Mouse (Mus musculus) adrenal gland, postnatal 36 days (tissue): ENCODE measurements at regions not wholly inside any gene's neighbourhood (a gene's known extent, or its start where the extent isn't known, plus 50 kb on each side); places are given as distances from the start of the nearest gene placed in this dataset.
A peak's percentile ranks its signal among the peaks of the same experiment; 100 is the strongest.

Experiments
- DNase-seq, 2 experiments: peaks; one replicate each; pipeline ENCODE4 v3.0.0; 2021; ENCODE audit warnings: mixed read lengths in 1 of 2

DNA sequence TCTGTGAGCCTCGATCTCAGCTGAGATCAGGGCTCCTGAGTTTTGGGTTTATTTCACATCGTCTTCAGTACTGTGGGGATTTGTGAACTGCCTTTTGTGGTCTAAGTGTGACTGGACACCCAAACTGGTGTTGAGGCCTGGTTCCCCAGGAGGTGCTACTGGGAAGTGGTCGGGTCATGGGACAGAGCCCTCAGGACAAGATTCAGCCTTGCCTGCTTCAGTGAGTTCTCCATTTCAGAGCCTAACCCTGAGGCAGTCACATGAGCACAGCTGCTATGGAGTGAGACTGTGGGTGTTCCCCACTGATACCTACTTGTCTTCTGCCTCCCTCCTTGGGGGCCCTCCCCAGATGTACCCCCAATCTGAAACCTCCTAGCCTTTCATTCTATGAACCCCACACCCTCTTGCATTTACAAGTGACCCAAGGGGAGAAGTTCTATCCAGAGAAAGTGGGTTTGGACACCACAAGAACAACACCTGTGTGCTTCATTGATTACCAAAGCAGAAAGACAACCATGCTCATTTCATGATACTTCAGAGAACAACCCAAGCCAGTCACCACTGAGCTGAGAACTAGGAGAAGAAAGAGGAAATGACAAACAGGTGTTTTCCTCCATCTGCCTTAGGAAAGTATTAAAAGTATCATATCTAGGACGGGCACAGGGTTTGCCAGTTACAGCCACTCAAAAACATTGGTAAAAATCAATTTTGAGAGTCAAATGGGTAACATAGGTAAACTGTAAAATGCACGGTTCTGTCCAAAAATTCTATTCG lies 255.8 kb downstream of the Tle3 start:
- no peak for DNase-seq

DNA sequence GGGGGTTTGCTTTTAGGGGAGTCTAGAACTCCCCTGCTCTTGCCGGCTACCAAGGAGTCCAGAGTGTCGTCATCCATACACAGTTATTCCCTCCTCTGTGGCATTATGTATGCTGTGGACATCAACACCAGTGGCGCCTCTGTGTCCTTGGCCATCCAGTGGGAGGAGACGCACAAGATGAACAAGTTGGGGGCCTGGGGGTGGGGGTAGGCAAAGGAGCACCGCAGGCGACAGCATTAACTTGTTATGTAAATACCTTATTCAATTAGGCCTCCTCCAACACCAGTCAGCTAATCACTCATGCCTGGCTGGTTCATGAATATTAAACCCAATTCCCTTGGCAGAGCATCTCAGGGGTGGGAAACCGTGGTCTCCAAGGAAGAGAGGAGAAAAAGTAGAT lies 250.8 kb downstream of the Tle3 start:
- no peak for DNase-seq

DNA sequence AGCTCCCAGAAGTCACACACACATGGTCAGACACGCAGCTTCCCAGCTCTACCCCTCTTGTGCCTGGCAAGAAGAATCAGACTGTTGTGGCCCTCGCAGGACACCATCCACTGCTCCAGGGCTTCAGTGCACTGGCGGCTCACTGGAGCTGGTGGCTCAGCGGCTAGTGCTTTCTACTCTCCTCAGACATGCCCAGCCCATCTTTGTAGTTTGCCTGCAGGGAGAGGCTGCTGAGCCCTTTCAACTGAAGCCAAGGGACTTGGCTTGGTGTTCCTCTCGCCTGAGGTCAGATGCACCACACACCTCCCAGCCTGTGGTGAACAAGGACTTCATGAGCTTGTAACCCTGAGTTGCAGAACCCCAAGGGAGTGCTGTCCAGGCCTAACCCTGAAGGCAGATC lies 249.8 kb downstream of the Tle3 start:
- DNase-seq: peak in 1 of 2 experiments; percentile 3

DNA sequence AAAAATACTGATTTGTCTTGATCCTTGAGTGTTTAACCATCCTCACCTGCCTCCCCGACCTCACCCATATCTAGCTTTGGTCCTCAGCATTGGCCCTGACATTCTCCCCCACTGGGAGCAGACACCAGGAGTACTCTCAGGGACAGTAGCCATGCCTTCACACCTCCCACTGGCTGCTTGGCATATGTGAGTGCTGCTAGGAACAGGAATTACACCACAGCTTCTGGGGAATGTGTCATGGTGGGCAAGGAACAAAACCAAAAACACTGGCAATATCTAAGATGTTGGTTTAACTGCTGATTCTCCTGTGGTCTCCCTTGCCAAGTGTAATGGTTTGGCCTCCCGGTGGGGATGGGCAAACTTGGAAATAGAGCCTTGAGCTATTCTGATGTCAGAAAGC lies 248.6 kb downstream of the Tle3 start:
- no peak for DNase-seq

DNA sequence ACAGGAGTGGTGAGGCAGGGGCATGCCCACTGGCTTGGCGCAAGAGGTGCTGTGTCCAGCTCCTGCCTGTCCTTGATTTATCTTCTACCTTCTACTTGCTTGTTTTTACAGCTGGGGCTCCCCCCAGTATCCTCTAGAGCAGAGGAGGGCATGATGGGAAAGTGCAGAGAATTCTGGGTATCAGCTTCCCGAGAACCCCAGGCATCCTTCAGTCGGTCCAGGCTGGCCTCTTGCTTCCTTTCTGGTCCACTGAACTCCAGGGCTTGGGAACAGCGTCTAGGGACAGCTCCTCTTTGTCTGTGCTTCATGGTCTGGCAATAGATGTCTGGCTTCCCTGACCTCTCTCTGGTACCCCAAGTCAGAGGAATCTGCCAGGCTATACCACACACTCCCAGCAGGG lies 247.9 kb downstream of the Tle3 start:
- DNase-seq: no peak

DNA sequence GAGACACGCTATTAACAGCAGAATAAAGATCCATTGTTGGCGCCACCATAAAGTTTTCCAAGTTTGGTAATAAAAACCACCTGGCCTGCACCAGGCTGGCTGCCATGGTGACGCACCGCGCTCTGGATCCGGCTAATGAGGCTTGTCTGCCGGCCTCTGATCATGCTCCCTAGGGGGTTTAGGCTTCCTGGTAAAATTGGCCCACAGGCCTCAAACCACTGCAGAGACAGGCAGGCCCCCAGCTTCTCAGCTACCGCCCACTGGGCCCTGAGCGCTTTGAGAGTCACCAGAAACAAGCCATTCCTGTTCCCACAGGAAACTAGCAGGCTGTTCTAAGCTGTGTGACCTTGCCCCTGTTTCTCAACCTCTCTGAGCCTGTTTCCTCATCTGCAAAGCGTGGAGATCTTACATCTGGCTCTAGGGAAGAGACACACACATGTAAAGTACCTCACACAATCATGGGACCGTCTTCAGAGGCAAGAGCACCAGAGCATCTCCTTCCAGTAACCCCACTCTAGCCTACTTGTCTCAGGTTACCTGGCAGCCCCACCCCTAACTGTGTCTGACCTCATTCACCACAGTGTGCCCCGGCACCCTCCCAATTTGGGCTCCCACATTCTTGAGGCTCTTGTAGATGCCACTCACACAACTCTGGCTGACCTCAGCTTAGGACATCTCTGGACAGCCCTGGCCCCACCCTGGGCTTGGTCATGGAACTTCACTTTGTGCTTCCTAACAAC lies 246.5 kb downstream of the Tle3 start:
- DNase-seq: peak in 1 of 2 experiments; percentile 31

DNA sequence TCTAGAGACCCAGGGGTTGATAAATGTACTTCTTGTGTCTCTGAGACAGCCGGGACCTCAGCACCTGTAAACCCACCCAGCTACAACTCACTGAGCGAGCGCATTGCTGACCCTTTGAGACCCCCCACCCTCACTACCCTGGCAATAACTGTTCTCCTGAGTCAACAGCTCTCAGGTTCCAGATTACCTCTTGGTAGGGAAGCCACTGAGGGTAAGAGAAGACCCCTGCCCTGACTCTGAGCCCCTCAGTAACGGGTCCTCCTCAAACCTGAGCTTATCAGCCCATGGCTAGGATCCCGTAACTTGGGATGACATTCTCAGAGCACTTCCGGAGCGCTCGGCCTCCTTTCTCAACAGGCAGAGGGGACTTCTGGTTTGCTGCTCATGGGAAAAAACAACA lies 245.8 kb downstream of the Tle3 start:
- no peak for DNase-seq

DNA sequence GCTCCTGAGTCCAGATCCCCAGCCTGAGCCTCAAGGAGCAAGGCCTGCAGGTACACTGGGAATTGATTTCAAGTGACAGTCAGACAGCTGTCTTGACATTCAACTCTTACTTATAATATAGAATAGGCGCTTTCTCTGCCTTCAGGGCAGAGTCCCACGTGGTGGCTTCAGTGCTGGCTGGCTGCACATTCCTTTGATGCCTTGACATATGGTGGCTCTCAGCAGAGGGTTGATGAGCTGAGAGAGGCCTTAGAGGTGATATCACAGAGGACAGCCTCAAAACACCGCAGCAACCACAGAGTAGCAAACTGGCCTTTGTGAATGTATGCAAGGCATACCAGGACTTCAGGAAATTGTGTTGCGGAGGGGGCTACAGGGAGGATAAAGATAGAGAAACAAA lies 243.4 kb downstream of the Tle3 start:
- DNase-seq: no peak

DNA sequence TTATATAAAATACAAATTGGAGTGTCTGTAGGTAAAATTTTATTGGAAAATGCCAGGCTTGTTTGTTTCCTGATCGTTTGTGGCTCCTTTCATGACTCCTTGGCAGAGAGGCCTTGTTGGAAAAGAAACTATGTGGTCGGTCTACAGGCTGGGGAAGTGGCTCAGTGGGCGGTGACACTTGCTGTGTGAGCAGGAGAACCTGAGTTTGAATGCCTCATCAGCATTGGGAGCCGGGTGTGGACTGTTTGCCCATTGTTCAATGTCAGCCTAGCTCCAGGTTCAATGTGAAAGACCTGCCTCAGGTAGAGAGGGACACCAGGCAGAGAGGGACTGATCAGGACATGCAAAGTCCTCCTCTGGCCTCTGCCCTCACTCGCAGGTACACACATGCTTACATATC lies 235.4 kb downstream of the Tle3 start:
- DNase-seq: no peak

DNA sequence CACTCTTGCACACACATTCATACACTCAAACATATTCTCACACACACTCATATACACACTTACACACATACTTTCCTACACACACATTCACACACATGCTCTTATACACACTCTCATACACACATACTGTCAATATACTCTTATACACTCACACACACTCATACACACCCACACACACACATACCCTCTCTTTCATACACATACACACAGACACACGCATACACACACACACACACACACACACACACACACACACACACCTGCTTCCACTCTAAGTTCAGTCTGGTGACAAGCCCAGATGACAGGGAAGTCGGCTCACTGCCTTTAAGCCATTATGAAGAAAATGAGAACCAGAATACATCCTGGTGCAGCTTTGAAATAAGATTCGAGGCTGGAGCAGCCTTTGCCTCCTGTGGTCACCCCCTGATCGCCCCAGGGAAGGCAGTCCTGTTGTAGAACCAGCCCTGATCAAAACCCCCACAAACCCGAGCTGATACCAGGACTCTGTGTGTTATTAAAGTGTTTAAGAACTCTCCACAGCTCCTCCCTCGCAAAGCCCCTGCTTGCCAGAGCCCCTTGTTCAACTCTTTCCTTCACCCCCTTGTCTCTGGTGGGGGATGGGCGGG lies 230.3 kb downstream of the Tle3 start:
- no peak for DNase-seq

DNA sequence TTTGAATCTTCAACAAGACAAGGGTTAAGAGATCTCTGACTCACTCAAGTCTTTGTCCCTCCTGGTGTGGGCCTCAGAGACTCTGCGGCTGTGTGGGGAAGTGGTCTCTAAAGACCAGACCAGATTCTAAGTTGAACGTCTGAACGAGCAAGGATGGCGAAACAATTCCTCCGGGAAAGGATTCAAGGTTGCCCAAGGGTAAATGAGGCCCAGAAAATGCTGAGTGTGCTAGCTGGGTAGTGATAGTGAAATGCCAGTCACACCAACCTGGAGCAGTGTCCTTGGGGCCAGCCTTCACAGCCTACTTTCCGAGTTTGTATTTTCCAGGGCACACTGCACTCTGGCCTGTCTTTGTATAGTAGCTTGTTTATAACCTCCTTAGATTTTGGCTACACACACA lies 229.7 kb downstream of the Tle3 start:
- peak; percentile 62 to 72 for DNase-seq

DNA sequence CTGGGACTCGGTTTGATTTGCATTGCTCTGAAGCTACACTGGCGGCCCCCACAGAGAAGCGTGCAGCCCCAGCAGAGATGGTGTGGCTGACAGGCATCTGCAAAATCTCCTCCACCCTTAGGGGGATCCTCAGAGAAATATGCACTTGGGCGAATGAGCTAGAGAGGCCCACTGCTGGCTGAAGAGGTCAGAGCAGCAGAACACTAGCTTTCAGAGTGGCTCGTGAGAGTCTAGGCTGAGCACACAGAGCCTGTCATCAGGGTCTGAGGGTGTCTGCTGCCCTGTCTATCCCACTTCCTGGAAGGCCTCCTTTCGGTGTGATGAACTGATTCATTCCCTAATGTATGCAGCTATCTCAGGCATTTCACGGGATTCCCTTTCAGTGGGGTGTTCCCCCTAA lies 225.1 kb downstream of the Tle3 start:
- no peak for DNase-seq

DNA sequence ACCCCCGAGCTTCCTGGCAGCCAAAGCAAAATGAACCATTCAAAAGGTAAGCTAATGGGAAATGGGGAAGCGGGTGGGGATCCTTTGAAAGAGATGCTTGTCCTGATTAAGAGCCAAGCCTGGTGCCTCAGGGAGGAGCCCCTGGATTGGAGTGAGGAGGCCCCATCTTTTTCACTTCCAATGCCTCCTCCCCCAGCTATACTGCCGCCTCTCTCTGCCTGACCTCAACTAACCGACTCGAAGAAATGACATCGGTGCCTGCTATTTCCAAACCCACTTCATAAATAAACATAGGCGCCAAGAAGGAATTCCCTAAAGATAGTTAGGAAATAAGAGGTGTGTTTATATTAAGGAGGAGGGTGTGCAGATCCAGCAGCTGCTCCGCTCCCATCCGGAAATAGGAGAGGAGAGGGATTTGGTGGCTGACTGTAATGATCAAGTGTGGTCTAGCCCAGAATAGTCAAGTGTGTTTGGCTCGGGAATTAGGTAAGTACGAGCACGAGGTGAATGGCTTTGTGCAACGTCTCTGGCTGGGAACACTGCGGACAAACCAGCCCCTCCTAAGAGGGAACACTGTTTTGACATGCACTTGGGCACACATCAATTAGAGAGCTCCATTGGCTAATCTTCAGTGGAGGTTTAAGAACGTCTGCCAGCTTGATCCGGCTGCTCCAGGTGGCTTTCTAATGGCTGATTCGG lies 224.4 kb downstream of the Tle3 start:
- DNase-seq: peak in 1 of 2 experiments; percentile 10

DNA sequence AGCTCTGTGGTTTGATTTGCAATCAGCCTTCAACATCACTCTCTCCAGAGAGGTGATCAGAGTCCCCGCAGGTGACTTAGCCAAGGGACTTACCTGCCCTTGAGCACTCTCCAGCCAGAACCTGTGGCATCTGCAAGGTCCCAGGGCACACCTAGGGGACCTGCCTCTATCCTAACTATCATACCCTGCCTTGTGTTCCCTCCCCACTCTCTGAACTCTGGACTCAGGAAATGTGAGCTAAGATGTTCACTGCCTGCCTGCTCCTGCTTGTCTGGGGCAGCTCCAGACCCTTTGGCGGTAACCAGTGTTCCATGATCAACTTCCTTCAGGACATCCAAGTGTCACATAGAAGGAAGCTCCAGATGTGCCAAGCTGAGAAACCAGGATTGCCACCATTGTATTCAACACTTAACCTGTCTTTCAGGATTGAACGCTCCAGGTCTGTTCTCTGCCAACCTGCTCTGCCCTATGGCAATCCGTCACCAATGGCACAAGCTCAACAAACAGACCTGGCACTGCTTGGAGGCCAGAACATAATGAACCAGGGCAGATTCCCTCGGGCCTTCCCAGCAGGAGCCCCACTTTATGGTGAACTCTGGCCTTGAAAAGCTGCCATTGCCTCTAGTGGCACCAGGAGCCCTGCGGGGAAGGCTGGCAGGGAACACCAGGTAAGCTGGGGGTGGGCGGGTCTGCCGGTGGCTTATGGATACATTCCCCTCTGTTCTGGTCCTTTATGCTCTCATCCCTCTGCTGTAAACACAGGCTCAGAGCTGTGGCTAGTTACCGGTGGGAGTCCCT lies 223.2 kb downstream of the Tle3 start:
- peak; percentile 19 to 51 for DNase-seq

DNA sequence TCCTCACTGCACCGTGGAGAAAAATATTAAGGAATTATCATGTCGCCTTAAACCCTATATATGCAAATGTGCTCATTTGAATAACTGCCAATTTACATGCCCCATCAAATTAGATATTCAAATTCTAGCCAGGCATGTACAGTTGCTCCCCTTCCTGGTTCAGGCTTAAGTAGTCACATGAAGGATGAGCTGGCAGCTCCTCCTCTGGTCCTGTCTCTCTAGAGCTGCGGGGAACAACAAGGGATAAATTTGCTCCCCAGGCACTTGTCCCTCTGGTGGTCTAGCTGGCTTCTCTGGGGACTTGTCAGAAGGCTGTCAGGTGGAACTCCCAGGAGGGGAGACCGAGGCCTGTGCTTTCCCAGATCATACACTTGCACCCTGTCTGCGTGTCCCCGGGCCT lies 221.8 kb downstream of the Tle3 start:
- no peak for DNase-seq

DNA sequence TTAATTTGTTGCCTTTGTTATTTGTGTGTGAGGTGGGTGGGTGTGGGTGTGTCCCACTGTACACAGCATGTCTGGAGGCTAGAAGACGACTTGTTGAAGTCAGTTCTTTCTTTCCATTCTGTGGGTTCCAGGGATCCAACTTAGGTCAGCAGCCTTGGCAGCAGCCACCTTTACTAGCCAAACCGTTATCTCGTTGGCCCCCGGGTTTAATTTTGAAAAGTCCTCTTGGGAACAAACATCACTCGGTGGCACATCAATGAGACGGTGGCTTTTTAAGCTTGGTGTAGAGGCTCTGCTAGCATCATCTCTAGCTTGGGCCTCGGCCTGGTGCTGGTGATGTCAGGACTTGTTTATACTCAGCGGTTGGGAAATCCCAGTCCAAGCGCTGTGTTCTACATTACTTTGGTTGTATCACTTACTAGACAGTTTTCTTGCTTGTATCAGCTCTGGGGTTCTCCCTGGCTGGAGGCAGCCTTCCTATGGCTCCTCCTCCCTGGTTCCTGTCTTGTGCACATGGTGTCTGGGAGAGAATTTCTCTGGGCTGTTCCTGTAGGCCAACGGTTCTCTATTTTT lies 217.6 kb downstream of the Tle3 start:
- DNase-seq: no peak

DNA sequence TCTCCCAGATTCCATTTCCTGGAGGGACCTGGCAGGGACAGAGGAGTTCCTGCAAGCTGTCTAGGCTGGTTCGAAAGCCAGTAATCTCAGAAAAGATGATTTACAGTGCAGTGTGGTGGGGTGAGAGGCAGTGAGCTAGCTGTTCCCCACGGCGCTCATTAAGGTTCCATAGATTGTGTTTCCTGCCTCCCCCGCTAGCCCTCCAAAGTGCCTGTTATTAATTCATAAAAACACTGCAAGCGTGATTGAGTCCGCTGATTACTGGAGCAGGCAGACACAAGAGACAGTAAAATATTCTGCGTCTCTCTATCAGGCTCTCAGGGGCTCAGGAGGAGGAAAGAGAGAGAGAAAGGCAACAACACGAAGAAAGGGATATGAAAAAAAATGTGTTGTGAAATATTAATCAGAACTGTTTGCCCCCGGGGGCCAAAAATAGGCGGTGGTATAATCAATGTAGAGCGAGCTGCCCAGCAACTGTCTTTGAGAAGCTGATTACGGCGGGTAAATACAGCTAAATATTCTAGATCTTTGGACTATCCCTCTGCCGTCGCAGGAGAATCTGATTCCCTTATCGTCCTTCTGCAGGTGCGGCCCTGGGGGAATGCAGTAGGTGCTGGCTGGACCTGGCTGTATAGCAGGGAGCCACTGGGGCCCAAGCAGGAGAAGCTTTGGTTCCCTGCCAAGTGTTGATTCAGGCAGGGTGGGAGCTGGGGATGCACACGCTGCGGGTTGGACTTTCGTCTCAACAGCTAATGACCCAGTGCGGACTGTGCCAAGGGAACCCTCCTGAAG lies 211.3 kb downstream of the Tle3 start:
- no peak for DNase-seq

DNA sequence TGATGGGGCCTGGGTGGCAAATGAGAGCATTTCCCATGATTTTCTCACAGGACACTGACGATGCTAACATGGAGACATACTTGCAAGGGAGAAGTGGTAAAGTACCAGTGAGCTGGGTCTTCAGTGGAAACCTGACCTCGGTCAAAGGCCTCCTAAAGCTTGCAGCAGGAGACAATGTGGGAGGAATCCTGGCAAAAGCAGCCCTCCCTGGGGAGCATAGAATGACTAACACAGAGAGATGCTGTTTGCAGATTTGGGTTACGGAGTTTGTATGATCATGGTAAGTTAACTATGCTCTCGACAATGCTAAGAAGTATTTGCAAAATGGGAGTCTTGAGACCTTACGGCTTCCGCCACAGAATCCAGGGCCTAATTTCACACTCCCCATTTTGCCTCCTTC lies 208.9 kb downstream of the Tle3 start:
- no peak for DNase-seq

DNA sequence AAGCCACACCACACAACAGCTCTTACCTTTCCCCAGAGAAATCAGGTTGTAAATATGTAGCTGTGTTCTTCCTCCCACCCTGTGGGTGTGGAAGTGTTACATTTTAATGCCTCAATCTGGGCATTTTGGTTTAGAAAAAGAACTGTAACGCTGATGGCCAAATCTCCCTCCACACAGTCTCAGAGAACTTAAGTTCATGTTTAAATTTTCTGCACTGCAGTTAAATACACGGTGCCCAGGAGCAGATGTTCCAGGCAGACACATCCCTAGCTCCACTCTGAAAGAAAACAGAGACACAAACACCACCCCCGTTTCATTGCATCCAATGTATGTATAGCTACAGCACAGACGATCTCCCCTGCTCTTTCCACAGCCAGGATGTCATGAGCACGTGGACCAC lies 206.1 kb downstream of the Tle3 start:
- DNase-seq: no peak

DNA sequence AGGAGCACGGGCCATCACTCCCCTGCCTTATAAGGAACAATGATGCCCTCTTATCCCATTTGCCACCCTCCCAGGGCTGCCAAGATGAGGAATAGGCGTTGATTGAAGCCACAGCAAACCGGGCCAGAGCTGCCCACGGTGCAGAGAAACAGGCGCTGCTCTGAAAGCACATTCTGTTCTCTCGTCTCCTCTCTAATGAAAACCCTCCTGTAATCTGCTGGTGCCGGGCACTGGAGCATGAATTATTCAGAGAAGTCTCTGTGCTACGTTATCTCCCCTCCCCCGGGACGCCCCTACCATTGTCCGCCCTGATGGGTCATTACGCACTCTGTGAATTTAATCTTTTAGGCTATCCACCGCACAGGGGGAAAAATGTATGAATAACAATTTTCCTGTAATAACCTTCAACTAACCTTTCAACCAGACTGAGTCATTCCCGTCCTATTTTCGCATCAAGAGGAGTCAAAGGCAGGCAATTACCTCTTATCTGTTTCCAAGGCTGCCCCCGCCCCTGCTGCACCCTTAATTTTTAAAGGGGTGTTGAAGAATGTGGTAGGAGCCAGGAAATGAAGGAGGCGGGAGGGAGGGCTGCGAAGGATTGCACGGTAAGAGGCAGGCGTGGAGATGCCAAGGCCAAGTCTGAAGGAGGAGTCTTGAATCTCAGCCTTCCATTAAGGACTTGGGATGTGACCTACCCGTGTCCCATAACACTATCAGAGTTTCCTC lies 201.6 kb downstream of the Tle3 start:
- peak; percentile 36 to 47 for DNase-seq
